Comparison of ENCODE assay signal across 8 mouse cellular contexts in the genomic region with DNA sequence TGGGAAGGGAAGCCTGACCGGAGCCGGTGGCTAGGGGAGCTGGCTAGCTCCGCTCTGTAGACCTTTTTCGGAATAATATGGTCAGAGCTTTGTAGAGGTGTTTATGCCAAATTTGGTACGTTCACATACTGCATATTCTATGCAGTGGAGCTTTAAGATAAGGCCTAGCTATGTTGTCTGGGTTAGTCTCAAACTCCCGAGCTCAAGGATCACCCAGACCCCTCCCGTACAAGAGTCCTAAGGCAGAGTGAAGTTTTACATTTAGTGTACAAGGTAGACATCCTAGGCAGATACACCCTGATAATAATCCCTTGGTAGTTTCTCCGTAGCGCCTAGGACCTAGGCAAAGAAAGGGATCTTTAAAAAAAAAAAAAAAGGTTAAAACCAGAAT. TPM values are rescaled to one million over a fixed set of nuclear protein-coding genes. Genes with fewer than 3 reads are reported as not detected.
DNase-seq lines count a peak whose midpoint lies in the region; ATAC-seq and TF ChIP-seq lines count a peak whose summit lies in the region.

No protein-coding gene starts in this region.

- TF ChIP-seq CTCF in testis, adult 2 months (IDR thresholded peaks at IDR 0.05; ENCODE audit: control insufficient read depth, insufficient read depth, insufficient replicate concordance, low read depth, low read length): no peak
- no peak for TF ChIP-seq CTCF in stomach, postnatal 0 days (IDR thresholded peaks at IDR 0.05; ENCODE audit: low read depth)

- no peak for ATAC-seq in erythroblast, adult 5-6 weeks (replicated peaks; ENCODE audit: low FRiP score, poor library complexity, severe bottlenecking)
- ATAC-seq in liver, embryonic 11.5 days (replicated peaks; ENCODE audit: low FRiP score): peak; percentile 71
- no peak; the same call in 1 of the 2 replicates for ATAC-seq in stomach, postnatal 0 days (ENCODE audit: low FRiP score, low TSS enrichment)

- H3K4me1 ChIP-seq in erythroblast, embryonic 14.5 days (ENCODE audit: control insufficient read depth): peaks cover 29% of the 10 kb centered on the region
- H3K4me1 ChIP-seq in testis, adult 2 months (ENCODE audit: control insufficient read depth, insufficient read depth, low read length): peaks cover 5% of the 10 kb centered on the region
- 0 out of 2 replicates have a peak, but pooled peaks cover 7% of the 10 kb centered on the region for H3K4me1 ChIP-seq in liver, embryonic 11.5 days (replicated peaks; ENCODE audit: control insufficient read depth, insufficient read depth, low read length)
- H3K4me1 ChIP-seq in stomach, postnatal 0 days (replicated peaks; ENCODE audit: control insufficient read depth, insufficient read depth): no peaks in the 10 kb centered on the region

- H3K9me3 ChIP-seq in erythroblast, embryonic 14.5 days (ENCODE audit: control insufficient read depth, low read length): no peaks in the 10 kb centered on the region
- no peaks in the 10 kb centered on the region for H3K9me3 ChIP-seq in liver, embryonic 11.5 days (ENCODE audit: control insufficient read depth, low read length)
- no peaks in the 10 kb centered on the region for H3K9me3 ChIP-seq in stomach, postnatal 0 days (ENCODE audit: control insufficient read depth, low read length)

- DNase-seq in testis, postnatal 10 days (ENCODE audit: low spot score): no peak
- DNase-seq in liver, embryonic 11.5 days (ENCODE audit: low spot score): no peak
- no peak for DNase-seq in stomach, postnatal 0 days (ENCODE audit: low spot score)
- DNase-seq in embryo, embryonic 11 days: no peak
- no peak for DNase-seq in thymus, postnatal 4 days

- 4% methylated on average over 9 of the region's 9 CpGs for WGBS in liver, embryonic 11.5 days
- WGBS in stomach, postnatal 0 days: 3% methylated on average over 9 of the region's 9 CpGs

- peaks cover 12% of the 10 kb centered on the region for H3K27me3 ChIP-seq in erythroblast, embryonic 14.5 days (ENCODE audit: control insufficient read depth)
- H3K27me3 ChIP-seq in testis, adult 2 months (ENCODE audit: control insufficient read depth, insufficient read depth, low read length): no peaks in the 10 kb centered on the region
- H3K27me3 ChIP-seq in liver, embryonic 11.5 days (replicated peaks; ENCODE audit: control insufficient read depth, insufficient read depth, low read length): no peaks in the 10 kb centered on the region
- H3K27me3 ChIP-seq in stomach, postnatal 0 days (ENCODE audit: control insufficient read depth, insufficient read depth, low read length): no peaks in the 10 kb centered on the region

- peak overlapping the region; percentile 83 for H3K4me3 ChIP-seq in erythroblast, embryonic 14.5 days (replicated peaks)
- H3K4me3 ChIP-seq in testis, adult 2 months (ENCODE audit: control insufficient read depth, low read depth, low read length): peak overlapping the region; percentile 85
- H3K4me3 ChIP-seq in liver, embryonic 11.5 days (ENCODE audit: low read depth, low read length): peak overlapping the region; percentile 80
- H3K4me3 ChIP-seq in stomach, postnatal 0 days (ENCODE audit: low read depth, low read length): peak overlapping the region; percentile 67

- H3K36me3 ChIP-seq in erythroblast, embryonic 14.5 days (ENCODE audit: control insufficient read depth): peaks cover 10% of the 10 kb centered on the region
- no peaks in the 10 kb centered on the region for H3K36me3 ChIP-seq in testis, adult 2 months (ENCODE audit: control insufficient read depth, insufficient read depth, low read length)
- 0 out of 2 replicates have a peak, but pooled peaks cover 2% of the 10 kb centered on the region for H3K36me3 ChIP-seq in liver, embryonic 11.5 days (ENCODE audit: control insufficient read depth, insufficient read depth, low read length)
- no peaks in the 10 kb centered on the region for H3K36me3 ChIP-seq in stomach, postnatal 0 days (ENCODE audit: control insufficient read depth, insufficient read depth, low read length)

- no peak for TF ChIP-seq POLR2A in testis, adult 2 months (IDR thresholded peaks at IDR 0.05; ENCODE audit: control insufficient read depth, low read depth, low read length)

- TF ChIP-seq EP300 in stomach, postnatal 0 days (optimal IDR thresholded peaks at IDR 0.05): no peak

- peak overlapping the region; percentile 86 for H3K9ac ChIP-seq in liver, embryonic 11.5 days (ENCODE audit: low read depth, low read length)
- H3K9ac ChIP-seq in stomach, postnatal 0 days (ENCODE audit: low read length): peak overlapping the region; percentile 81

- H3K4me2 ChIP-seq in liver, embryonic 11.5 days: peak overlapping the region; percentile 82
- peak overlapping the region; percentile 76 for H3K4me2 ChIP-seq in stomach, postnatal 0 days (replicated peaks; ENCODE audit: low read depth)

- H3K27ac ChIP-seq in testis, adult 2 months (ENCODE audit: control insufficient read depth, insufficient read depth, low read depth, low read length): peak overlapping the region; percentile 74
- peak overlapping the region; percentile 93 for H3K27ac ChIP-seq in liver, embryonic 11.5 days (ENCODE audit: low read depth, low read length)
- peak overlapping the region; percentile 96 for H3K27ac ChIP-seq in stomach, postnatal 0 days (replicated peaks)

RNA-seq across cellular contexts. Expression of a gene that starts 0.5 kb away (rescaled TPM):
- polyA plus RNA-seq in erythroblast, embryonic 14.5 days (2012): 1.7 and 2.4 TPM in 2 replicates
- 0.96 and 6.9 TPM in 2 replicates for total RNA-seq in erythroblast, adult 5-6 weeks (2015; ENCODE audit: low replicate concordance)
- total RNA-seq in erythroblast, adult 5-6 weeks (2017; ENCODE audit: low replicate concordance): 0.51 and 4.2 TPM in 2 replicates
- 8.5 and 11.0 TPM in 2 replicates for polyA plus RNA-seq in testis, adult 2 months (2012; rRNA removed)
- polyA plus RNA-seq in liver, embryonic 11.5 days (2014; fragmentation: Nextera tagmentation; extraction: Ambion mirVana): 48.8 and 55.9 TPM in 2 replicates
- 50.0 and 52.2 TPM in 2 replicates for polyA plus RNA-seq in stomach, postnatal 0 days (2015; fragmentation: Nextera tagmentation; extraction: Ambion mirVana)

RNA-seq across cellular contexts. Expression of a gene that starts 8.9 kb away (rescaled TPM):
- polyA plus RNA-seq in erythroblast, embryonic 14.5 days (2012): 1.5 and 1.8 TPM in 2 replicates
- total RNA-seq in erythroblast, adult 5-6 weeks (2015; ENCODE audit: low replicate concordance): 1.9 TPM in 2 replicates
- total RNA-seq in erythroblast, adult 5-6 weeks (2017; ENCODE audit: low replicate concordance): 2.5 and 2.6 TPM in 2 replicates
- polyA plus RNA-seq in testis, adult 2 months (2012; rRNA removed): 11.4 and 12.5 TPM in 2 replicates
- polyA plus RNA-seq in liver, embryonic 11.5 days (2014; fragmentation: Nextera tagmentation; extraction: Ambion mirVana): 19.2 and 27.1 TPM in 2 replicates
- polyA plus RNA-seq in stomach, postnatal 0 days (2015; fragmentation: Nextera tagmentation; extraction: Ambion mirVana): 11.5 and 12.8 TPM in 2 replicates

RNA-seq across cellular contexts. Expression of a gene that starts 37.8 kb away (rescaled TPM):
- not detected in 2 replicates for polyA plus RNA-seq in erythroblast, embryonic 14.5 days (2012)
- total RNA-seq in erythroblast, adult 5-6 weeks (2015; ENCODE audit: low replicate concordance): not detected in 2 replicates
- total RNA-seq in erythroblast, adult 5-6 weeks (2017; ENCODE audit: low replicate concordance): not detected in 2 replicates
- 176 and 188 TPM in 2 replicates for polyA plus RNA-seq in testis, adult 2 months (2012; rRNA removed)
- not detected in 2 replicates for polyA plus RNA-seq in liver, embryonic 11.5 days (2014; fragmentation: Nextera tagmentation; extraction: Ambion mirVana)
- not detected in 2 replicates for polyA plus RNA-seq in stomach, postnatal 0 days (2015; fragmentation: Nextera tagmentation; extraction: Ambion mirVana)

RNA-seq across cellular contexts. Expression of a gene that starts 38.9 kb away (rescaled TPM):
- polyA plus RNA-seq in erythroblast, embryonic 14.5 days (2012): 1.7 and 2.3 TPM in 2 replicates
- 29.3 and 48.6 TPM in 2 replicates for total RNA-seq in erythroblast, adult 5-6 weeks (2015; ENCODE audit: low replicate concordance)
- 24.5 and 33.7 TPM in 2 replicates for total RNA-seq in erythroblast, adult 5-6 weeks (2017; ENCODE audit: low replicate concordance)
- polyA plus RNA-seq in testis, adult 2 months (2012; rRNA removed): 8.0 and 8.9 TPM in 2 replicates
- polyA plus RNA-seq in liver, embryonic 11.5 days (2014; fragmentation: Nextera tagmentation; extraction: Ambion mirVana): 20.6 and 21.1 TPM in 2 replicates
- 6.4 and 6.8 TPM in 2 replicates for polyA plus RNA-seq in stomach, postnatal 0 days (2015; fragmentation: Nextera tagmentation; extraction: Ambion mirVana)

RNA-seq across cellular contexts. Expression of a gene that starts 38.9 kb away (rescaled TPM):
- polyA plus RNA-seq in erythroblast, embryonic 14.5 days (2012): 0.08 and 0.17 TPM in 2 replicates
- 3.8 and 15.0 TPM in 2 replicates for total RNA-seq in erythroblast, adult 5-6 weeks (2015; ENCODE audit: low replicate concordance)
- 13.1 and 19.5 TPM in 2 replicates for total RNA-seq in erythroblast, adult 5-6 weeks (2017; ENCODE audit: low replicate concordance)
- 5.1 and 5.2 TPM in 2 replicates for polyA plus RNA-seq in testis, adult 2 months (2012; rRNA removed)
- 50.8 and 54.8 TPM in 2 replicates for polyA plus RNA-seq in liver, embryonic 11.5 days (2014; fragmentation: Nextera tagmentation; extraction: Ambion mirVana)
- 54.5 and 59.1 TPM in 2 replicates for polyA plus RNA-seq in stomach, postnatal 0 days (2015; fragmentation: Nextera tagmentation; extraction: Ambion mirVana)

Comparison
In these comparisons a context has a peak if more than half of its experiments do, and no peak if none do; other contexts are left out.
1. RNA of a gene that starts 37.8 kb away (polyA plus RNA-seq): 176 to 188 TPM in testis, adult 2 months; not detected in liver, embryonic 11.5 days, not detected in stomach, postnatal 0 days and not detected in erythroblast, embryonic 14.5 days; every median in the first group is over 100 times any median in the second.
2. Peak in every context shown above with its lines, with median percentiles within 50 percentile points of each other: H3K4me3 ChIP-seq and H3K27ac ChIP-seq.